In genomic region chr15:102510110-102510509, GRCm38 (mm10) we compare ENCODE assay signal across 8 mouse cellular contexts. TPM values are rescaled to one million over a fixed set of nuclear protein-coding genes. Genes with fewer than 3 reads are reported as not detected.
DNase-seq lines count a peak whose midpoint lies in the region; ATAC-seq and TF ChIP-seq lines count a peak whose summit lies in the region.

No protein-coding gene starts in this region.

- peak overlapping the region; percentile 66 for H3K4me3 ChIP-seq in heart, embryonic 11.5 days (ENCODE audit: low read depth, low read length)
- peak overlapping the region; percentile 8 to 74 (median 40) for H3K4me3 ChIP-seq in CH12.LX (replicated peaks in 1 of 3; ENCODE audit: low read depth in 2 of 3, low read length in 2 of 3, poor library complexity in 1 of 3)
- peak overlapping the region; percentile 58 for H3K4me3 ChIP-seq in cortical plate, adult 2 months (ENCODE audit: insufficient read depth, low read length)
- peak overlapping the region; percentile 77 for H3K4me3 ChIP-seq in intestine, embryonic 16.5 days (ENCODE audit: low read length)
- H3K4me3 ChIP-seq in myocyte: peak overlapping the region; percentile 15

- WGBS in heart, embryonic 11.5 days (ENCODE audit: insufficient replicate concordance): 7% methylated on average over 9 of the region's 9 CpGs
- WGBS in intestine, embryonic 16.5 days: 6% methylated on average over 9 of the region's 9 CpGs

- H3K9ac ChIP-seq in heart, embryonic 11.5 days (ENCODE audit: low read depth, low read length): peak overlapping the region; percentile 77
- peak overlapping the region; percentile 52 for H3K9ac ChIP-seq in CH12.LX (ENCODE audit: insufficient read depth, low read depth)
- H3K9ac ChIP-seq in intestine, embryonic 16.5 days (ENCODE audit: low read depth, low read length): peak overlapping the region; percentile 77

- no peak for DNase-seq in heart, postnatal 25 days (ENCODE audit: low spot score)
- no peak for DNase-seq in CH12.LX (ENCODE audit: extremely low read depth)
- no peak for DNase-seq in left cerebral cortex, postnatal 4 days
- DNase-seq in urinary bladder, postnatal 10 days (ENCODE audit: low spot score): no peak

- dilution Hi-C loops in CH12.LX (cut with MboI; ENCODE audit: extremely low pct_ligation_motif_present, extremely low pct_unique_long_range_greater_than_20kb, low sequenced_read_pairs): no loop called here

- TF ChIP-seq CTCF in CH12.LX (conservative IDR thresholded peaks at IDR 0.05 in 1 of 2, IDR thresholded peaks at IDR 0.05 in 1 of 2; ENCODE audit: low read depth in 2 of 2, low read length in 2 of 2): no peak
- TF ChIP-seq CTCF in cortical plate, adult 2 months (IDR thresholded peaks at IDR 0.05; ENCODE audit: extremely low read depth, insufficient read depth, low read length): no peak

- intact Hi-C loops in heart, postnatal 25 days (cut with DNase I): no loop called here
- intact Hi-C loops in left cerebral cortex, postnatal 4 days (cut with DNase I): no loop called here

- no peak for TF ChIP-seq EP300 in CH12.LX (IDR thresholded peaks at IDR 0.05; ENCODE audit: low read length)

- peak; percentile 16; the same call in 1 of the 2 replicates for ATAC-seq in heart, embryonic 11.5 days (replicated peaks; ENCODE audit: insufficient number of reproducible peaks, low FRiP score, low TSS enrichment)
- ATAC-seq in intestine, embryonic 16.5 days: peak; percentile 43

- H3K4me2 ChIP-seq in heart, embryonic 11.5 days: peak overlapping the region; percentile 91
- peak overlapping the region; percentile 94 for H3K4me2 ChIP-seq in CH12.LX (ENCODE audit: insufficient read depth, low read depth, poor library complexity, severe bottlenecking)
- peak overlapping the region; percentile 98 for H3K4me2 ChIP-seq in intestine, embryonic 16.5 days (ENCODE audit: low read depth, low read length)
- H3K4me2 ChIP-seq in myocyte (ENCODE audit: low read depth): peak overlapping the region; percentile 71

- H3K27ac ChIP-seq in heart, embryonic 11.5 days (ENCODE audit: low read depth, low read length): peak overlapping the region; percentile 77
- H3K27ac ChIP-seq in CH12.LX (ENCODE audit: insufficient read depth, low read depth): no peak overlapping the region
- H3K27ac ChIP-seq in cortical plate, adult 2 months (ENCODE audit: insufficient read depth, low read length): peak overlapping the region; percentile 51
- H3K27ac ChIP-seq in intestine, embryonic 16.5 days (ENCODE audit: low read length): peak overlapping the region; percentile 72

- peaks cover 30% of the 10 kb centered on the region for H3K4me1 ChIP-seq in heart, embryonic 11.5 days (ENCODE audit: control insufficient read depth, insufficient read depth, low read length)
- peaks cover 21 to 48% of the 10 kb centered on the region in 2 experiments for H3K4me1 ChIP-seq in CH12.LX (ENCODE audit: control insufficient read depth in 1 of 2, insufficient read depth in 2 of 2)
- peaks cover 9% of the 10 kb centered on the region for H3K4me1 ChIP-seq in cortical plate, adult 2 months (ENCODE audit: control insufficient read depth, insufficient read depth, low read length)
- peaks cover 19% of the 10 kb centered on the region for H3K4me1 ChIP-seq in intestine, embryonic 16.5 days (ENCODE audit: control insufficient read depth, insufficient read depth, low read length)

- no peak overlapping the region for H3ac ChIP-seq in myocyte (ENCODE audit: control insufficient read depth, insufficient read length)

- no peaks in the 10 kb centered on the region for H3K36me3 ChIP-seq in heart, embryonic 11.5 days (ENCODE audit: control insufficient read depth, insufficient read depth, low read length)
- H3K36me3 ChIP-seq in CH12.LX (replicated peaks in 1 of 2; ENCODE audit: control insufficient read depth in 1 of 2, insufficient read depth in 1 of 2, low read length in 1 of 2) (peaks cover 3 to 18% of the 10 kb centered on the region in 2 experiments), myocyte (ENCODE audit: control insufficient read depth, insufficient read depth) (no peaks in the 10 kb centered on the region)
- 0 out of 2 replicates have a peak, but pooled peaks cover under 1% of the 10 kb centered on the region for H3K36me3 ChIP-seq in intestine, embryonic 16.5 days (ENCODE audit: control insufficient read depth, insufficient read depth, low read length)

- H3K79me2 ChIP-seq in CH12.LX (replicated peaks; ENCODE audit: control insufficient read depth, extremely low read depth, insufficient read depth, poor library complexity, severe bottlenecking) (no peaks in the 10 kb centered on the region), myocyte (ENCODE audit: control insufficient read depth, insufficient read depth) (no peaks in the 10 kb centered on the region)

- TF ChIP-seq POLR2A in CH12.LX (IDR thresholded peaks at IDR 0.05; ENCODE audit: low read depth, low read length) (no peak), myocyte (IDR thresholded peaks at IDR 0.05; ENCODE audit: insufficient read length, low read depth) (no peak)
- no peak for TF ChIP-seq POLR2A in cortical plate, adult 2 months (IDR thresholded peaks at IDR 0.05; ENCODE audit: extremely low read depth, insufficient read depth, low read length)

- in situ Hi-C loops in CH12.LX (cut with MboI; ENCODE audit: low pct_ligation_motif_present, low pct_unique_long_range_greater_than_20kb, low sequenced_read_pairs): no loop called here

- H3K9me3 ChIP-seq in heart, embryonic 11.5 days (replicated peaks; ENCODE audit: control insufficient read depth, low read length): no peaks in the 10 kb centered on the region
- H3K9me3 ChIP-seq in CH12.LX (replicated peaks; ENCODE audit: low read length): no peaks in the 10 kb centered on the region
- H3K9me3 ChIP-seq in intestine, embryonic 16.5 days (ENCODE audit: control insufficient read depth, low read length): no peaks in the 10 kb centered on the region

- TF ChIP-seq RAD21 in CH12.LX (IDR thresholded peaks at IDR 0.05; ENCODE audit: low read depth, low read length): no peak

- no peaks in the 10 kb centered on the region for H3K27me3 ChIP-seq in heart, embryonic 11.5 days (ENCODE audit: control insufficient read depth, insufficient read depth, low read length)
- no peaks in the 10 kb centered on the region for H3K27me3 ChIP-seq in CH12.LX (replicated peaks)
- no peaks in the 10 kb centered on the region for H3K27me3 ChIP-seq in intestine, embryonic 16.5 days (replicated peaks; ENCODE audit: control insufficient read depth, insufficient read depth, low read length)
- H3K27me3 ChIP-seq in myocyte (ENCODE audit: control insufficient read depth, insufficient read depth, insufficient read length): no peaks in the 10 kb centered on the region

TF ChIP-seq in myocyte, 11 proteins besides CTCF, POLR2A, EP300 and RAD21 (continues in another document):
- no peak for TF ChIP-seq MAX (IDR thresholded peaks at IDR 0.05; ENCODE audit: low read depth)

RNA-seq across cellular contexts. Expression of gene Gm10337, which starts 6.6 kb away (rescaled TPM):
- polyA plus RNA-seq in heart, embryonic 11.5 days (2014; fragmentation: Nextera tagmentation; extraction: Ambion mirVana): 2.7 TPM in 1 of 2 replicates, not detected in the other
- not detected for total RNA-seq in heart, postnatal 25 days (2021)
- total RNA-seq in CH12.LX (2012; rRNA removed) (not detected in 2 replicates), CH12.LX (2014; rRNA removed) (not detected in 2 replicates)
- polyA plus RNA-seq in CH12.LX (2012; ENCODE audit: insufficient read length, low read depth) (not detected in 2 replicates), myocyte (2012; fragmentation: generic; extraction: Trizol) (not detected)
- polyA plus RNA-seq in cortical plate, adult 2 months (2012; rRNA removed): not detected in 2 replicates
- 5.5 TPM in 1 of 2 replicates, not detected in the other for polyA plus RNA-seq in intestine, embryonic 16.5 days (2015; fragmentation: Nextera tagmentation; extraction: Ambion mirVana)
- not detected for total RNA-seq in left cerebral cortex, postnatal 4 days (2021)

RNA-seq across cellular contexts. Expression of gene Map3k12, which starts 6.8 kb away (rescaled TPM):
- polyA plus RNA-seq in heart, embryonic 11.5 days (2014; fragmentation: Nextera tagmentation; extraction: Ambion mirVana): 10.0 and 10.9 TPM in 2 replicates
- total RNA-seq in heart, postnatal 25 days (2021): 1 to 10 TPM; 3.2 to 4.5 TPM
- total RNA-seq in CH12.LX (2012; rRNA removed) (2.8 and 3.0 TPM in 2 replicates), CH12.LX (2014; rRNA removed) (1.4 and 1.5 TPM in 2 replicates)
- polyA plus RNA-seq in CH12.LX (2012; ENCODE audit: insufficient read length, low read depth) (2.3 and 3.0 TPM in 2 replicates), myocyte (2012; fragmentation: generic; extraction: Trizol) (5.9 TPM)
- polyA plus RNA-seq in cortical plate, adult 2 months (2012; rRNA removed): 98.9 and 105 TPM in 2 replicates
- polyA plus RNA-seq in intestine, embryonic 16.5 days (2015; fragmentation: Nextera tagmentation; extraction: Ambion mirVana): 9.2 TPM in 2 replicates
- total RNA-seq in left cerebral cortex, postnatal 4 days (2021): 10 to 100 TPM; 90.1 to 93.0 TPM

RNA-seq across cellular contexts. Expression of gene Tarbp2, which starts 7.9 kb away (rescaled TPM):
- 97.7 and 108 TPM in 2 replicates for polyA plus RNA-seq in heart, embryonic 11.5 days (2014; fragmentation: Nextera tagmentation; extraction: Ambion mirVana)
- total RNA-seq in heart, postnatal 25 days (2021): 10 to 100 TPM; 46.6 to 47.6 TPM
- 75.6 and 95.5 TPM in 2 replicates for total RNA-seq in CH12.LX (2012; rRNA removed)
- total RNA-seq in CH12.LX (2014; rRNA removed): 53.1 and 62.2 TPM in 2 replicates
- polyA plus RNA-seq in CH12.LX (2012; ENCODE audit: insufficient read length, low read depth): 105 and 136 TPM in 2 replicates
- 62.7 and 74.0 TPM in 2 replicates for polyA plus RNA-seq in cortical plate, adult 2 months (2012; rRNA removed)
- polyA plus RNA-seq in intestine, embryonic 16.5 days (2015; fragmentation: Nextera tagmentation; extraction: Ambion mirVana): 91.3 and 105 TPM in 2 replicates
- polyA plus RNA-seq in myocyte (2012; fragmentation: generic; extraction: Trizol): 76.2 TPM
- total RNA-seq in left cerebral cortex, postnatal 4 days (2021): 10 to 100 TPM; 71.4 to 72.0 TPM

RNA-seq across cellular contexts. Expression of gene Npff, which starts 14.6 kb away (rescaled TPM):
- polyA plus RNA-seq in heart, embryonic 11.5 days (2014; fragmentation: Nextera tagmentation; extraction: Ambion mirVana): 0.68 and 1.2 TPM in 2 replicates
- total RNA-seq in heart, postnatal 25 days (2021): 1 to 10 TPM; 2.5 to 2.8 TPM
- total RNA-seq in CH12.LX (2012; rRNA removed) (0.76 and 1.0 TPM in 2 replicates), CH12.LX (2014; rRNA removed) (0.82 and 1.1 TPM in 2 replicates)
- polyA plus RNA-seq in CH12.LX (2012; ENCODE audit: insufficient read length, low read depth) (2.1 and 2.7 TPM in 2 replicates), myocyte (2012; fragmentation: generic; extraction: Trizol) (0.84 TPM)
- 5.8 and 6.1 TPM in 2 replicates for polyA plus RNA-seq in cortical plate, adult 2 months (2012; rRNA removed)
- 1.8 and 1.9 TPM in 2 replicates for polyA plus RNA-seq in intestine, embryonic 16.5 days (2015; fragmentation: Nextera tagmentation; extraction: Ambion mirVana)
- total RNA-seq in left cerebral cortex, postnatal 4 days (2021): 1 to 10 TPM; 3.9 to 5.0 TPM

RNA-seq across cellular contexts. Expression of gene Pcbp2, which starts 39.8 kb away (rescaled TPM):
- 187 and 213 TPM in 2 replicates for polyA plus RNA-seq in heart, embryonic 11.5 days (2014; fragmentation: Nextera tagmentation; extraction: Ambion mirVana)
- 100 to 1,000 TPM; 458 to 504 TPM for total RNA-seq in heart, postnatal 25 days (2021)
- total RNA-seq in CH12.LX (2012; rRNA removed) (263 and 281 TPM in 2 replicates), CH12.LX (2014; rRNA removed) (308 and 379 TPM in 2 replicates)
- polyA plus RNA-seq in CH12.LX (2012; ENCODE audit: insufficient read length, low read depth) (1,350 and 1,545 TPM in 2 replicates), myocyte (2012; fragmentation: generic; extraction: Trizol) (892 TPM)
- 415 and 432 TPM in 2 replicates for polyA plus RNA-seq in cortical plate, adult 2 months (2012; rRNA removed)
- 138 and 152 TPM in 2 replicates for polyA plus RNA-seq in intestine, embryonic 16.5 days (2015; fragmentation: Nextera tagmentation; extraction: Ambion mirVana)
- total RNA-seq in left cerebral cortex, postnatal 4 days (2021): 100 to 1,000 TPM; 546 to 548 TPM

Comparison
In these comparisons a context has a peak if more than half of its experiments do, and no peak if none do; other contexts are left out.
1. H3K4me3 ChIP-seq: peak in every context shown above with its lines; median percentile 77 in intestine, embryonic 16.5 days; 66 in heart, embryonic 11.5 days; 58 in cortical plate, adult 2 months; 40 in CH12.LX; 15 in myocyte.